Mouse (Mus musculus) thymus, postnatal 10 days (tissue): ENCODE measurements around the gene Gm8720.
"Not testable (repeated sequence)": the region's sequence is repeated elsewhere in the genome, so short reads cannot be mapped to it uniquely, and the experiment has no call there.

Experiments
- DNase-seq, 2 experiments: peaks; one replicate each; pipeline ENCODE4 v3.0.0; 2021; ENCODE audit warnings: low spot score in 2 of 2

The Gm8720 gene

GRCm38 (mm10) chr7:23067356-23067755 is at the start of gene Gm8720:
TSS of gene Gm8720 (minus strand) at chr7:23067456.
- DNase-seq: not testable (repeated sequence)

- DNase-seq: not testable (repeated sequence)
These were observed 12.0 kb downstream of the Gm8720 start, which contains the start of gene Vmn1r163 for GRCm38 (mm10) chr7:23055240-23055639. TSS of gene Vmn1r163 (plus strand) at chr7:23055540.

- DNase-seq: not testable (repeated sequence)
These were observed 47.4 kb downstream of the Gm8720 start, which contains the start of gene Gm4216 for GRCm38 (mm10) chr7:23019823-23020222. TSS of gene Gm4216 (minus strand) at chr7:23019923.
